Mouse (Mus musculus) naive thymus-derived CD4-positive, alpha-beta T cell, adult 5 months (primary cell): Measurements from ENCODE around the gene Anxa3. TPM values are rescaled to one million over a fixed set of nuclear protein-coding genes. Genes with fewer than 3 reads are reported as not detected.

ENCODE experiments used
- polyA plus RNA-seq: library from polyadenylated mRNA; unstranded; fragments of 100-300 nt; shearing (Covaris generic); gene quantifications from one replicate; pipeline ENCODE4 v1.2.1, GENCODE M21; 2017

The Anxa3 gene
- not detected for polyA plus RNA-seq

GRCm38 (mm10) chr5:96792936-96793718 lies at the start of gene Anxa3:
Anxa3 (plus strand) TSS chr5:96793339.

Other genes starting within 250 kb of the Anxa3 start
- 43.4 TPM for gene Bmp2k, start 204.3 kb downstream of the Anxa3 start, polyA plus RNA-seq